ENCODE assay signal across 8 mouse cellular contexts in the genomic region with DNA sequence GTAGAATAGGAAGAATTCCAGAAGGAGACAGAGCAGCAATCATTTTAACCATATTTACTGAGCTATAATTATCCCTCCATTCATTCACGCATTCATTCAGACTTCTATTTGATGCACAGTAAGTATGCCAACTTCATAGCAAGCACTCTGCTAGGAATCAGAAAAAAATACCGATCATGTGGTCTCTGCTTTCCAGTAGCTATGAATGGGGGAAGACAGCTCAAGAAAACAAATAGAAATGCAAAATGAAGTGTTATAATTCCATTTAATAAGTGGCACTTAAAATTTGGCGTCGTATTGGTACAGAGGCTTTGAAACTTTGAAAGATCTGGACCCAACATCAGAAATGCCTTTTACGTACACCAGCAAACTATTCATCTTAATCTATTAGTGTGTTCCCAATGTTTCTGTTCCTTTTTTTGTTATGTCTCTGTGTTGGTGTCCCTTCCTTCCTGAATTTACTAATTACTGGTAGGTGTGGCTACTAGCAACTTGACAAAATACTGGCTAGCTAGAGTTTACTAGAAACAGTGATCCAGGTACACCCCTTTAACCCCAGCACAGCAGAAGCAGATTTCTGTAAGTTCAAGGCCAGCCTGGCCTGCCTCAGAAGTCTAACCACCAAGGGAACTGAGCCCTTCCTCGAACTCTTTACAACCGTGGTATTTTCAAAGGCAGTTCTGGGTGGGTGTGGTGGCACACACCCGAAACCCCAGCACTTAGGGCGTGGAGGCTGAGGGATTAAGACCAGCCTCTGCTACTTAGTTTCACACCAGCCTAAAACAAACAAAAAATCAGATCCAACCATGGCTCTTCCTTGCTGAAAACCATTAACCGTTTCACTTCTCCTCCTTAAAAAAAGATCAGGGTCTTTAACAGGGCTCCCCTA. TPM values are rescaled to one million over a fixed set of nuclear protein-coding genes. Genes with fewer than 3 reads are reported as not detected.
DNase-seq lines count a peak whose midpoint lies in the region; ATAC-seq and TF ChIP-seq lines count a peak whose summit lies in the region.

No protein-coding gene starts in this region.

- H3K36me3 ChIP-seq in forebrain, embryonic 13.5 days (ENCODE audit: poor library complexity, severe bottlenecking), result no peaks in the 10 kb centered on the region
- 0 out of 2 replicates have a peak, but pooled peaks cover 8% of the 10 kb centered on the region for H3K36me3 ChIP-seq in liver, embryonic 12.5 days
- no peaks in the 10 kb centered on the region for H3K36me3 ChIP-seq in stomach, postnatal 0 days (ENCODE audit: control insufficient read depth, insufficient read depth, low read length)

- no peaks in the 10 kb centered on the region for H3K9me3 ChIP-seq in forebrain, embryonic 13.5 days (replicated peaks)
- no peaks in the 10 kb centered on the region for H3K9me3 ChIP-seq in liver, embryonic 12.5 days (replicated peaks)
- H3K9me3 ChIP-seq in stomach, postnatal 0 days (ENCODE audit: control insufficient read depth, low read length), result no peaks in the 10 kb centered on the region

- H3K4me3 ChIP-seq in forebrain, embryonic 13.5 days, result peak overlapping the region; percentile 73; the same call in 1 of the 2 replicates
- H3K4me3 ChIP-seq in liver, embryonic 12.5 days, result peak overlapping the region; percentile 88
- peak overlapping the region; percentile 66 for H3K4me3 ChIP-seq in stomach, postnatal 0 days (ENCODE audit: low read depth, low read length)

- H3K4me2 ChIP-seq in forebrain, embryonic 13.5 days, result peak overlapping the region; percentile 80
- H3K4me2 ChIP-seq in liver, embryonic 12.5 days, result peak overlapping the region; percentile 77
- peak overlapping the region; percentile 83 for H3K4me2 ChIP-seq in stomach, postnatal 0 days (replicated peaks; ENCODE audit: low read depth)

- no peak for TF ChIP-seq CTCF in stomach, postnatal 0 days (IDR thresholded peaks at IDR 0.05; ENCODE audit: low read depth)

- no peak for TF ChIP-seq EP300 in stomach, postnatal 0 days (optimal IDR thresholded peaks at IDR 0.05)

- WGBS in forebrain, embryonic 13.5 days, result 79% methylated on average over 10 of the region's 10 CpGs
- WGBS in liver, embryonic 12.5 days (ENCODE audit: insufficient replicate concordance), result 50% methylated on average over 10 of the region's 10 CpGs
- WGBS in stomach, postnatal 0 days, result 54% methylated on average over 10 of the region's 10 CpGs

- ATAC-seq in forebrain, embryonic 13.5 days, result peak; percentile 2; the same call in 1 of the 2 replicates
- no peak for ATAC-seq in liver, embryonic 12.5 days
- no peak for ATAC-seq in stomach, postnatal 0 days (ENCODE audit: low FRiP score, low TSS enrichment)

- H3K27me3 ChIP-seq in forebrain, embryonic 13.5 days, result peaks cover 46% of the 10 kb centered on the region
- peaks cover 51% of the 10 kb centered on the region for H3K27me3 ChIP-seq in liver, embryonic 12.5 days (replicated peaks)
- no peaks in the 10 kb centered on the region for H3K27me3 ChIP-seq in stomach, postnatal 0 days (ENCODE audit: control insufficient read depth, insufficient read depth, low read length)

- H3K4me1 ChIP-seq in forebrain, embryonic 13.5 days, result peaks cover 50% of the 10 kb centered on the region
- H3K4me1 ChIP-seq in liver, embryonic 12.5 days, result peaks cover 57% of the 10 kb centered on the region
- peaks cover 2% of the 10 kb centered on the region; the same call in 1 of the 2 replicates for H3K4me1 ChIP-seq in stomach, postnatal 0 days (replicated peaks; ENCODE audit: control insufficient read depth, insufficient read depth)

- DNase-seq in spleen, postnatal 36 days (ENCODE audit: low spot score in 2 of 2), result peak; percentile 20 to 24
- DNase-seq in spleen, adult 18-20 months, result no peak
- no peak for DNase-seq in stomach, postnatal 0 days (ENCODE audit: low spot score)
- no peak for DNase-seq in layer of hippocampus, adult 8-10 months (ENCODE audit: low spot score in 2 of 2)
- DNase-seq in adipocyte (ENCODE audit: low spot score), result no peak
- DNase-seq in adrenal gland, adult 2 months, result no peak

- no peak overlapping the region for H3K27ac ChIP-seq in forebrain, embryonic 13.5 days
- peak overlapping the region; percentile 61 for H3K27ac ChIP-seq in liver, embryonic 12.5 days
- no peak overlapping the region for H3K27ac ChIP-seq in stomach, postnatal 0 days (replicated peaks)

- no peak overlapping the region; the same call in 1 of the 2 replicates for H3K9ac ChIP-seq in forebrain, embryonic 13.5 days
- peak overlapping the region; percentile 96 for H3K9ac ChIP-seq in liver, embryonic 12.5 days
- H3K9ac ChIP-seq in stomach, postnatal 0 days (ENCODE audit: low read length), result no peak overlapping the region

RNA-seq across cellular contexts. Expression of a gene that starts 0.8 kb away (rescaled TPM):
- 182 and 189 TPM in 2 replicates for polyA plus RNA-seq in forebrain, embryonic 13.5 days (2015; fragmentation: Nextera tagmentation; extraction: Ambion mirVana)
- polyA plus RNA-seq in liver, embryonic 12.5 days (2016; fragmentation: Nextera tagmentation; extraction: Ambion mirVana), result 93.4 and 96.3 TPM in 2 replicates
- polyA plus RNA-seq in stomach, postnatal 0 days (2015; fragmentation: Nextera tagmentation; extraction: Ambion mirVana), result 29.8 and 35.9 TPM in 2 replicates
- 1 to 10 TPM; 4.0 to 6.1 (median 4.8) TPM for total RNA-seq in layer of hippocampus, adult 8-10 months (2022)
- total RNA-seq in adrenal gland, adult 2 months (2021), result 1 to 10 TPM; 2.8 to 3.7 TPM
- polyA plus RNA-seq in adrenal gland, adult 2 months (2012; rRNA removed), result 2.6 and 2.7 TPM in 2 replicates

RNA-seq across cellular contexts. Expression of a gene that starts 17.9 kb away (rescaled TPM):
- polyA plus RNA-seq in forebrain, embryonic 13.5 days (2015; fragmentation: Nextera tagmentation; extraction: Ambion mirVana), result 15.1 and 17.0 TPM in 2 replicates
- polyA plus RNA-seq in liver, embryonic 12.5 days (2016; fragmentation: Nextera tagmentation; extraction: Ambion mirVana), result 1.8 and 2.0 TPM in 2 replicates
- polyA plus RNA-seq in stomach, postnatal 0 days (2015; fragmentation: Nextera tagmentation; extraction: Ambion mirVana), result 1.0 and 1.2 TPM in 2 replicates
- 10 to 100 TPM; 29.0 to 38.6 (median 34.0) TPM for total RNA-seq in layer of hippocampus, adult 8-10 months (2022)
- under 1 TPM; 0.59 to 0.72 TPM for total RNA-seq in adrenal gland, adult 2 months (2021)
- 0.37 and 0.71 TPM in 2 replicates for polyA plus RNA-seq in adrenal gland, adult 2 months (2012; rRNA removed)

RNA-seq across cellular contexts. Expression of a gene that starts 49.7 kb away (rescaled TPM):
- 118 and 130 TPM in 2 replicates for polyA plus RNA-seq in forebrain, embryonic 13.5 days (2015; fragmentation: Nextera tagmentation; extraction: Ambion mirVana)
- polyA plus RNA-seq in liver, embryonic 12.5 days (2016; fragmentation: Nextera tagmentation; extraction: Ambion mirVana), result 12.2 and 12.6 TPM in 2 replicates
- 10.9 and 11.6 TPM in 2 replicates for polyA plus RNA-seq in stomach, postnatal 0 days (2015; fragmentation: Nextera tagmentation; extraction: Ambion mirVana)
- total RNA-seq in layer of hippocampus, adult 8-10 months (2022), result 100 to 1,000 TPM; 106 to 125 (median 113) TPM
- 10 to 100 TPM; 37.6 to 53.6 TPM for total RNA-seq in adrenal gland, adult 2 months (2021)
- polyA plus RNA-seq in adrenal gland, adult 2 months (2012; rRNA removed), result 74.6 and 76.9 TPM in 2 replicates

RNA-seq across cellular contexts. Expression of a gene that starts 51.0 kb away (rescaled TPM):
- polyA plus RNA-seq in forebrain, embryonic 13.5 days (2015; fragmentation: Nextera tagmentation; extraction: Ambion mirVana), result not detected in 2 replicates
- not detected in 2 replicates for polyA plus RNA-seq in liver, embryonic 12.5 days (2016; fragmentation: Nextera tagmentation; extraction: Ambion mirVana)
- not detected in 2 replicates for polyA plus RNA-seq in stomach, postnatal 0 days (2015; fragmentation: Nextera tagmentation; extraction: Ambion mirVana)
- total RNA-seq in layer of hippocampus, adult 8-10 months (2022), result under 1 TPM in 1 of 4 experiments, not detected in 3; 0.36 TPM
- not detected for total RNA-seq in adrenal gland, adult 2 months (2021)
- not detected in 2 replicates for polyA plus RNA-seq in adrenal gland, adult 2 months (2012; rRNA removed)

RNA-seq across cellular contexts. Expression of a gene that starts 53.1 kb away (rescaled TPM):
- not detected in 2 replicates for polyA plus RNA-seq in forebrain, embryonic 13.5 days (2015; fragmentation: Nextera tagmentation; extraction: Ambion mirVana)
- not detected in 2 replicates for polyA plus RNA-seq in liver, embryonic 12.5 days (2016; fragmentation: Nextera tagmentation; extraction: Ambion mirVana)
- polyA plus RNA-seq in stomach, postnatal 0 days (2015; fragmentation: Nextera tagmentation; extraction: Ambion mirVana), result 1.0 and 2.5 TPM in 2 replicates
- 1 to 10 TPM; 4.6 to 6.4 (median 5.5) TPM for total RNA-seq in layer of hippocampus, adult 8-10 months (2022)
- 10 to 100 TPM; 22.1 to 33.4 TPM for total RNA-seq in adrenal gland, adult 2 months (2021)
- 111 and 156 TPM in 2 replicates for polyA plus RNA-seq in adrenal gland, adult 2 months (2012; rRNA removed)

Comparison
In these comparisons a context has a peak if more than half of its experiments do, and no peak if none do; other contexts are left out.
1. DNase-seq: peak in spleen, postnatal 36 days (2 of 2); none in spleen, adult 18-20 months (0 of 2), stomach, postnatal 0 days (single experiment), layer of hippocampus, adult 8-10 months (0 of 2), adipocyte (single experiment) and adrenal gland, adult 2 months (single experiment).
2. Peak in every context shown above with its lines, with median percentiles within 50 percentile points of each other: H3K4me2 ChIP-seq and H3K4me3 ChIP-seq.